Mouse (Mus musculus): ENCODE measurements at regions not wholly inside any gene's neighbourhood (a gene's known extent, or its start where the extent isn't known, plus 50 kb on each side); places are given as distances from the start of the nearest gene placed in this dataset.

GRCm38 (mm10) chr11:57947347-57947746 is 61.5 kb upstream of the Larp1 start:
- TF ChIP-seq CTCF (IDR thresholded peaks at IDR 0.05; ENCODE audit: low read depth, low read length) = no peak
- no peak for TF ChIP-seq GATA1 (IDR thresholded peaks at IDR 0.05; ENCODE audit: borderline replicate concordance, low read length)
- TF ChIP-seq POLR2AphosphoS5 (IDR thresholded peaks at IDR 0.05; ENCODE audit: insufficient replicate concordance, low read depth, low read length) = no peak
- TF ChIP-seq TAL1 (conservative IDR thresholded peaks at IDR 0.05; ENCODE audit: low read depth, low read length) = no peak
